Mouse (Mus musculus): Measurements from ENCODE around the gene Stk40.

DNA sequence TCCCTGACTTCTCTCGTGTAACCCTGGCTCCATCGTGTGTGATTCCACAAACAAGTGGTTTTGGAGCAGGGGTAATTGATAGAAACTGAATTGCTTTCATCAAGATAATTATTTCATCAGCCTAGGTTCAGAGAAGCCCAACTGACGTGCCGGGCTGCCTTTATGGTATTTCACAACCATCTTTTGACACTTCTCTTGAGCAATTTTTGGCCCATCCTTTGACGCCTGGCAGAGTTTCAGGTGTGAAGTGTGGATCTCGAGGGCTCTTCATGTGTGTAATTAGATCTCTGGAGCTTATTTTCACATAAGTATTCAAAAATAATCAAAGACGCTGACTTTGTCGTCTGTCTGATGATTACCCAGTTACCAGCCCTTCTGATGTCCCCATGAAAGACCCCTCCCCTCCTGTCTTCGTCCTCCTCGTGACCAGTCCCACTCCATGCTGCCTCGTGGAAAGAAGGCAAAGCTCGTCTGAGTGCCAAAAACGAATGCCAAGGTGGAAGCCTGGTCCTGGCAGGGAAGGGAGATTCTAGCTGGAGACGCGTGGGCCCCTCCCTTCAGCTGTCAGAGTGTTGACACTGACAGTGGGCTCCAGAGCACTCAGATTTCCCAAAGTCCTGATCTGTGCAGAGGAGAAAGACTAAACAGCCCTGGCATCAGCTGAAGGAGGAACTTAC, 36.2 kb upstream of the Stk40 start:
- TF ChIP-seq CTCF (IDR thresholded peaks at IDR 0.05; ENCODE audit: borderline replicate concordance, insufficient read depth, low read depth, low read length) (no peak), POLR2A (IDR thresholded peaks at IDR 0.05; ENCODE audit: borderline replicate concordance, insufficient read depth, low read length) (no peak)
